In the genomic region with DNA sequence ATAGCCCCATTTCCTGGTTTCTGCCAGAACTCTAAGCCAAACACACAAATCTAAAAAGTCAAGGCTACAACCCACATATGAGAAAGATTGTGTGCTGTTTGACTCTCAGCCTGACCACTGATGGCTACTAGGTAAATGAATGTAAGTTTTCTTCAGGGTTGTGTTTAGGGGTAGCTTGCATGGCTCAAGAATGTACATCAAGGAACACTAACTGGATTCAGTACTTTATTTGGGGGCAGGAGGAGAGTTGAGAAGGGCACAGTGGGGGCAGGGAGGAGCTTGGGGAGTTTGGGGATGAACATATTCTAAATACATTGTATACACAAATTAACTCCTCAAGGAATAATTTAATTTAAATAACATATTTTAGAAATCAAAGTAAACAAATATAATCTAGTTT, we compare ENCODE assay signal across 11 mouse cellular contexts.
DNase-seq lines count a peak whose midpoint lies in the region; ATAC-seq and TF ChIP-seq lines count a peak whose summit lies in the region.
"Had no signal": no experiment of that assay in that cellular context is flagged by ENCODE, and none has a peak within 500 bp of the region (broad histone marks: within the 10 kb centered on the region; RNA-seq: fewer than 3 reads in every experiment).

No protein-coding gene starts in this region.

- no peak for TF ChIP-seq CTCF in cerebellum, adult 2 months (IDR thresholded peaks at IDR 0.05; ENCODE audit: borderline replicate concordance, insufficient read depth, low read depth, low read length)

- no peak for TF ChIP-seq POLR2A in cerebellum, adult 2 months (IDR thresholded peaks at IDR 0.05; ENCODE audit: borderline replicate concordance, insufficient read depth, low read length)

- H3K4me2 ChIP-seq in limb, embryonic 11.5 days (ENCODE audit: low read depth, severe bottlenecking): peak overlapping the region; percentile 32; the same call in 1 of the 2 replicates
- peak overlapping the region; percentile 47 for H3K4me2 ChIP-seq in forebrain, embryonic 12.5 days
- peak overlapping the region; percentile 55 for H3K4me2 ChIP-seq in hindbrain, embryonic 15.5 days
- H3K4me2 ChIP-seq in neural tube, embryonic 12.5 days (replicated peaks): peak overlapping the region; percentile 52
- no peak overlapping the region for H3K4me2 ChIP-seq in intestine, embryonic 15.5 days (replicated peaks)

- H3K4me1 ChIP-seq in limb, embryonic 11.5 days (ENCODE audit: control insufficient read depth, insufficient read depth, low read length): no peaks in the 10 kb centered on the region
- no peaks in the 10 kb centered on the region for H3K4me1 ChIP-seq in limb, embryonic 10.5 days
- no peaks in the 10 kb centered on the region for H3K4me1 ChIP-seq in forebrain, embryonic 12.5 days
- H3K4me1 ChIP-seq in hindbrain, embryonic 15.5 days (replicated peaks): no peaks in the 10 kb centered on the region
- H3K4me1 ChIP-seq in neural tube, embryonic 12.5 days: no peaks in the 10 kb centered on the region
- H3K4me1 ChIP-seq in cerebellum, adult 2 months (ENCODE audit: control insufficient read depth, insufficient read depth, low read length): no peaks in the 10 kb centered on the region
- no peaks in the 10 kb centered on the region for H3K4me1 ChIP-seq in intestine, embryonic 15.5 days (replicated peaks)

- no peaks in the 10 kb centered on the region for H3K27me3 ChIP-seq in limb, embryonic 11.5 days (ENCODE audit: control insufficient read depth, insufficient read depth, low read length)
- no peaks in the 10 kb centered on the region for H3K27me3 ChIP-seq in limb, embryonic 10.5 days (ENCODE audit: low read depth, poor library complexity, severe bottlenecking)
- H3K27me3 ChIP-seq in forebrain, embryonic 12.5 days: no peaks in the 10 kb centered on the region
- H3K27me3 ChIP-seq in hindbrain, embryonic 15.5 days: no peaks in the 10 kb centered on the region
- H3K27me3 ChIP-seq in neural tube, embryonic 12.5 days (replicated peaks): no peaks in the 10 kb centered on the region
- no peaks in the 10 kb centered on the region for H3K27me3 ChIP-seq in cerebellum, adult 2 months (ENCODE audit: control insufficient read depth, insufficient read depth, low read length)
- no peaks in the 10 kb centered on the region for H3K27me3 ChIP-seq in intestine, embryonic 15.5 days (replicated peaks)

- no peaks in the 10 kb centered on the region for H3K9me3 ChIP-seq in limb, embryonic 11.5 days (ENCODE audit: control insufficient read depth, low read length)
- H3K9me3 ChIP-seq in limb, embryonic 10.5 days (replicated peaks): no peaks in the 10 kb centered on the region
- no peaks in the 10 kb centered on the region for H3K9me3 ChIP-seq in forebrain, embryonic 12.5 days
- no peaks in the 10 kb centered on the region for H3K9me3 ChIP-seq in hindbrain, embryonic 15.5 days
- H3K9me3 ChIP-seq in neural tube, embryonic 12.5 days: no peaks in the 10 kb centered on the region
- no peaks in the 10 kb centered on the region for H3K9me3 ChIP-seq in intestine, embryonic 15.5 days

- no peak for ATAC-seq in limb, embryonic 11.5 days (ENCODE audit: insufficient number of reproducible peaks, low FRiP score, low TSS enrichment, low read depth)
- 0 out of 2 replicates have a peak, but pooled peaks have one; percentile 44 for ATAC-seq in forebrain, embryonic 12.5 days (ENCODE audit: low FRiP score)
- ATAC-seq in hindbrain, embryonic 15.5 days (ENCODE audit: low FRiP score, low read depth): no peak
- ATAC-seq in neural tube, embryonic 12.5 days (ENCODE audit: low FRiP score, low read depth): no peak
- no peak for ATAC-seq in intestine, embryonic 15.5 days

- no peak overlapping the region; the same call in 1 of the 2 replicates for H3K4me3 ChIP-seq in limb, embryonic 11.5 days (ENCODE audit: low read depth, low read length)
- H3K4me3 ChIP-seq in limb, embryonic 10.5 days: no peak overlapping the region; the same call in 1 of the 2 replicates
- H3K4me3 ChIP-seq in forebrain, embryonic 12.5 days (replicated peaks): peak overlapping the region; percentile 24
- H3K4me3 ChIP-seq in hindbrain, embryonic 15.5 days: peak overlapping the region; percentile 34
- H3K4me3 ChIP-seq in neural tube, embryonic 12.5 days: 0 out of 2 replicates have a peak overlapping the region, but pooled peaks have one; percentile 21
- no peak overlapping the region for H3K4me3 ChIP-seq in cerebellum, adult 2 months (replicated peaks; ENCODE audit: insufficient read depth, low read depth, low read length)
- no peak overlapping the region for H3K4me3 ChIP-seq in intestine, embryonic 15.5 days (replicated peaks)
- H3K4me3 ChIP-seq: erythroblast, embryonic 14.5 days had no signal

- no peak overlapping the region for H3K27ac ChIP-seq in limb, embryonic 11.5 days (replicated peaks; ENCODE audit: low read depth, low read length)
- no peak overlapping the region for H3K27ac ChIP-seq in limb, embryonic 10.5 days
- no peak overlapping the region for H3K27ac ChIP-seq in forebrain, embryonic 12.5 days
- no peak overlapping the region for H3K27ac ChIP-seq in hindbrain, embryonic 15.5 days (replicated peaks)
- no peak overlapping the region for H3K27ac ChIP-seq in neural tube, embryonic 12.5 days
- no peak overlapping the region for H3K27ac ChIP-seq in cerebellum, adult 2 months (ENCODE audit: insufficient read depth, low read length)
- no peak overlapping the region for H3K27ac ChIP-seq in intestine, embryonic 15.5 days
- H3K27ac ChIP-seq: macrophage had no signal

- DNase-seq in limb, embryonic 11.5 days (ENCODE audit: low spot score): no peak
- no peak for DNase-seq in limb, embryonic 10.5 days (ENCODE audit: low spot score)
- no peak for DNase-seq in cerebellum, adult 2 months
- no peak for DNase-seq in lung, adult 18-20 months
- DNase-seq: kidney, adult 11 months had no signal

- no peak overlapping the region for H3K9ac ChIP-seq in limb, embryonic 11.5 days (ENCODE audit: low read length)
- 0 out of 2 replicates have a peak overlapping the region, but pooled peaks have one; percentile 21 for H3K9ac ChIP-seq in forebrain, embryonic 12.5 days
- H3K9ac ChIP-seq in hindbrain, embryonic 15.5 days: no peak overlapping the region
- no peak overlapping the region for H3K9ac ChIP-seq in neural tube, embryonic 12.5 days
- no peak overlapping the region for H3K9ac ChIP-seq in intestine, embryonic 15.5 days

- no peaks in the 10 kb centered on the region for H3K36me3 ChIP-seq in limb, embryonic 11.5 days (ENCODE audit: control insufficient read depth, insufficient read depth, low read length)
- H3K36me3 ChIP-seq in limb, embryonic 10.5 days: 0 out of 2 replicates have a peak, but pooled peaks cover 4% of the 10 kb centered on the region
- H3K36me3 ChIP-seq in forebrain, embryonic 12.5 days (replicated peaks): peaks cover 5% of the 10 kb centered on the region
- H3K36me3 ChIP-seq in hindbrain, embryonic 15.5 days: 0 out of 2 replicates have a peak, but pooled peaks cover 10% of the 10 kb centered on the region
- peaks cover 5% of the 10 kb centered on the region; the same call in 1 of the 2 replicates for H3K36me3 ChIP-seq in neural tube, embryonic 12.5 days
- no peaks in the 10 kb centered on the region for H3K36me3 ChIP-seq in intestine, embryonic 15.5 days

Comparison
In these comparisons a context has a peak if more than half of its experiments do, and no peak if none do; other contexts are left out.
1. H3K4me3 ChIP-seq: peak in forebrain, embryonic 12.5 days (single experiment), hindbrain, embryonic 15.5 days (single experiment) and neural tube, embryonic 12.5 days (single experiment); none in limb, embryonic 11.5 days (single experiment), limb, embryonic 10.5 days (single experiment), cerebellum, adult 2 months (single experiment) and intestine, embryonic 15.5 days (single experiment).